Mouse (Mus musculus) heart, embryonic 13.5 days (tissue): Measurements from ENCODE around the gene Kcnmb4. TPM values are rescaled to one million over a fixed set of nuclear protein-coding genes. Genes with fewer than 3 reads are reported as not detected.
A peak's percentile ranks its signal among the peaks of the same experiment; 100 is the strongest.

ENCODE experiments used
- ATAC-seq: fragments of 200-750 bp; cut with Nextera tagmentation; 2 replicates; pipeline ENCODE4 v1.8.0; 2017; ENCODE audit warnings: moderate TSS enrichment; ENCODE audit not compliant: insufficient number of reproducible peaks, low FRiP score, low TSS enrichment; ENCODE audit errors: extremely low read depth
- H3K27ac ChIP-seq: fragments of 300-500 bp; sonication (generic); replicated peaks from 2 replicates; pipeline ENCODE4 v1.5.1; 2015; ENCODE audit warnings: moderate library complexity, mild to moderate bottlenecking, inconsistent platforms
- H3K27me3 ChIP-seq: fragments of 300-500 bp; sonication (generic); replicated peaks from 2 replicates; pipeline ENCODE4 v1.6.1; 2015; ENCODE audit warnings: mild to moderate bottlenecking, inconsistent platforms
- H3K36me3 ChIP-seq: fragments of 300-500 bp; sonication (generic); 2 replicates; pipeline ENCODE4 v1.6.1; 2015; ENCODE audit warnings: mild to moderate bottlenecking, inconsistent platforms
- H3K4me1 ChIP-seq: fragments of 300-500 bp; sonication (generic); 2 replicates; pipeline ENCODE4 v1.6.1; 2015; ENCODE audit warnings: inconsistent platforms
- H3K4me2 ChIP-seq: fragments of 300-500 bp; sonication (generic); 2 replicates; pipeline ENCODE4 v1.6.1; 2015; ENCODE audit warnings: inconsistent platforms, mild to moderate bottlenecking, moderate library complexity
- H3K4me3 ChIP-seq: fragments of 300-500 bp; sonication (generic); 2 replicates; pipeline ENCODE4 v1.5.1; 2015; ENCODE audit warnings: moderate library complexity, mild to moderate bottlenecking, inconsistent platforms
- H3K9ac ChIP-seq: fragments of 300-500 bp; sonication (generic); 2 replicates; pipeline ENCODE4 v1.6.1; 2015; ENCODE audit warnings: inconsistent platforms, mild to moderate bottlenecking, moderate library complexity
- H3K9me3 ChIP-seq: fragments of 300-500 bp; sonication (generic); 2 replicates; pipeline ENCODE4 v1.6.1; 2016; ENCODE audit warnings: inconsistent platforms
- WGBS: fragments of 180-500 bp; shearing (Covaris S2); methylation state at CpG from one replicate; pipeline ENCODE4 v1.1.7; 2015; ENCODE audit warnings: mixed read lengths; 5-methylcytosine and 5-hydroxymethylcytosine counted together
- polyA plus RNA-seq: library from polyadenylated mRNA; unstranded; fragments of >200 nt; fragmentation: Nextera tagmentation; extraction: Ambion mirVana; gene quantifications from 2 replicates; pipeline ENCODE4 v1.2.1, GENCODE M21; 2015

Kcnmb4 gene
- polyA plus RNA-seq, 1 experiment from 2014 or later = 3.9 TPM

DNA sequence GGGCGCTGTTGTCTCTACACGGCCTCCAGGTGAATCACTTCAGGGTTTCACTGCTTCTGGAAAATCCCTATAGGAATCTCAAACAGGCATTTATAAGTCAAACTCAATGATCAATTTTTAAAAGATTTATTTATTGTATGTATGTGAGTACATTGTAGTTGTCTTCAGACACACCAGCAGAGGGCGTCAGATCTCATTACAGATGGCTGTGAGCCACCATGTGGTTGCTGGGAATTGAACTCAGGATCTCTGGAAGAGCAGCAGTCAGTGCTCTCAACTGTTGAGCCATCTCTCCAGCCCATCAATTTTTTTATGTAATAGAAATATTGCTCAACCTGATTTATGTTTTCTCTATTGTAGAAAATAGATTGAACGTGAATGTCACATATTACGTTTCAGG lies 7.3 kb upstream of the Kcnmb4 start:
- WGBS = 87% methylated on average over 5 of the region's 5 CpGs
- Histone ChIP-seq H3K9me3 (peaks cover 8% of the 10 kb centered on the region), H3K4me2 (no peak overlapping the region), H3K27me3 (no peaks in the 10 kb centered on the region), H3K9ac (no peak overlapping the region), H3K27ac (no peak overlapping the region), H3K4me3 (no peak overlapping the region), H3K36me3 (peaks cover 47% of the 10 kb centered on the region), H3K4me1 (no peaks in the 10 kb centered on the region)
- no peak for ATAC-seq

DNA sequence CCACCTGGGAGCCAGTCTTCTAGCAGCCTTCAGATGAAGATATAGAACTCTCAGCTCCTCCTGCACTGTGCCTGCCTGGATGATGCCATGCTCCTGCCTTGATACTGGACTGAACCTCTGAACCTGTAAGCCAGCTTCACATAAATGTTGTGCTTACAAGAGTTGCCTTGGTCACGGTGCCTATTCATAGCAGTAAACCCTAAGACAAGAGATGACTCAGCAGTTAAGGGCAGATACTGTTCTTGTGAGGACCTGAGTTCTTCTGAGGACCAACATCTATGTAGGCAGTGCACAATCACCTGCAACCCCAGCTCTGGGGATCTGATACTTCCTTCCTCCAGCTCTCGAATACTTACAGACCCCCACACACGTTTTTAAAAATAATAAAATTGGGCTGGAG lies 2.9 kb upstream of the Kcnmb4 start:
- Histone ChIP-seq H3K9ac (no peak overlapping the region), H3K36me3 (peaks cover 6% of the 10 kb centered on the region; the same call in 1 of the 2 replicates), H3K9me3 (peaks cover 8% of the 10 kb centered on the region), H3K27ac (no peak overlapping the region), H3K4me1 (peaks cover 26% of the 10 kb centered on the region), H3K4me2 (no peak overlapping the region), H3K4me3 (no peak overlapping the region), H3K27me3 (peaks cover 23% of the 10 kb centered on the region; the same call in 1 of the 2 replicates)
- WGBS = 92% methylated on average over 3 of the region's 3 CpGs
- ATAC-seq = no peak

DNA sequence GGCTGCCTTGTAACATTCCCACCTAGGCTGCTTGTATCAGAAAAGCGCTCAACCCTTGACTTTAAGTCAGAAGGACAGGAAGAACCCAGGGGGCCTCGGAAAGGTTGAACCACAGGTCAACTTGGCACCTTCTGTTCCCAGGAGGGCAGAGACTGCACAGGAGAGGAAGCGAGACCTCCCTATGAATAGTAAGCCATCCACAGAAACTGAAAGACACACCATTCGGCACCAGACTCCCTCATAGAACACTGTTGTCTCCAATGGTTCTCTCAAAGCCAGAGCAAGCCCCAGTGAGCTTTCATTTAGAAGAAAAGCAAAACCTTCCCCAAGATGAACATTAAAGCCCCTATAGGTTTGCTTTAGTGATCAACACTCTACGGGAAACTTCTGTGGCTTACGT lies 2.0 kb upstream of the Kcnmb4 start:
- H3K4me1 ChIP-seq = peaks cover 26% of the 10 kb centered on the region
- WGBS = 60% methylated on average over 6 of the region's 6 CpGs
- H3K27me3 ChIP-seq = peaks cover 23% of the 10 kb centered on the region; the same call in 1 of the 2 replicates
- ATAC-seq = no peak
- no peak overlapping the region for H3K4me2 ChIP-seq
- no peak overlapping the region for H3K9ac ChIP-seq
- 0 out of 2 replicates have a peak, but pooled peaks cover 2% of the 10 kb centered on the region for H3K36me3 ChIP-seq
- no peak overlapping the region for H3K27ac ChIP-seq
- no peak overlapping the region for H3K4me3 ChIP-seq
- peaks cover 8% of the 10 kb centered on the region for H3K9me3 ChIP-seq

DNA sequence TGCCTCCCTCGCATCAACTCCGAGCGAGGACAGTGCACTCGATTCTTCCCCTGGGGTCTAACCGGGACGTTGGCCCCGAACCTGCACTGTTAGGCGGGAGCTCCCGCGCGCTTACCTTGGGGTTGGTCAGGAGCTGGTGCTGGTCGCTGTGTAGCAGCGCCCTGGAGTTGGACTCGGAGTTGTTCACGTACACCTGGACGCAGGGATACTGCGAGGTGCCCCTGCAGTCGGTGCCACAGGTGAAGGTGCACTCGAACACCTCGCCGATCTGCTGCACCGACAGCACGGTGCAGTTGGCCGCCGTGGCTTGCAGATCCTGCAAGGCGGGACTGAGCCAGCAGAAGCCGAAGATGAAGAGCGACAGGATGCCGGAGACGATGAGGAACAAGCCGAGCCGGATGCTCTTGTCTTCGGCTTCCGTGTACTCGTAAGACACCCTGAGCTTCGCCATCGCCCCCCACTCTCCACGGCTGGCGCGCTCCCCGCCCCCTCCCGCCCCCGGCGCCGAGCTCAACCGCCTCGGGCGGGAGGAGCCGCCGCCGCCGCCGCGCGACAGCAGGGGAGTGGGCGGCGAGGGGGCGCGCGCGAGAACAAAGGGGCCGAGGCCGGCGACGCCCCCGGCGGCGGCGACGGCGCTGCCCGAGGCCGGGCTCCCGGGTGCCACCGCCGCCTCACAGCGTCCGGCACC lies 463 bp downstream of the Kcnmb4 start:
- H3K9ac ChIP-seq = peak overlapping the region; percentile 81
- under 1% methylated on average over 37 of the region's 78 CpGs for WGBS
- peak; percentile 37; the same call in 1 of the 2 replicates for ATAC-seq
- no peaks in the 10 kb centered on the region for H3K36me3 ChIP-seq
- H3K4me3 ChIP-seq = peak overlapping the region; percentile 78
- H3K4me1 ChIP-seq = peaks cover 26% of the 10 kb centered on the region
- peaks cover 23% of the 10 kb centered on the region; the same call in 1 of the 2 replicates for H3K27me3 ChIP-seq
- H3K9me3 ChIP-seq = peaks cover 8% of the 10 kb centered on the region
- peak overlapping the region; percentile 92 for H3K4me2 ChIP-seq
- peak overlapping the region; percentile 15; the same call in 1 of the 2 replicates for H3K27ac ChIP-seq

DNA sequence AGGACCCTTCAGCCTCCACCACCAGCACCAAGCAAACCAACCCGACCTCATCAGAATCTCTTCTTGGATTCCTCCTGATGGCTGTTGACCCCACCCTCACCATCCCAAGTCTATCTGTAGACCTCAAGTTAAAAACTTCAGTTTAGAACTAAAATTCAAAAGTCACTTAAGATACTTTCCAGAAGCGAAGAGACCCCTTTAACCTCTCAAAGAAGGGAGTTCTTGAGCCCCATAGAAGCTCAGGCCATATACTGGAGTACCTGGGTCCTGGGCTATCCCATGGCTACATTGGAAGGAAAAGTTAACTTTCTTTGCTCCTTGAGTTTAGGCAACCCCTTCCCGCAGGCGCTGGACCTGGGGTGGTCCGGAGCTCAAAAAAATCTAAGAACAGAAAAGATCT lies 1.1 kb downstream of the Kcnmb4 start:
- H3K36me3 ChIP-seq = no peaks in the 10 kb centered on the region
- peak overlapping the region; percentile 81 for H3K9ac ChIP-seq
- 8% methylated on average over 5 of the region's 5 CpGs for WGBS
- peaks cover 23% of the 10 kb centered on the region; the same call in 1 of the 2 replicates for H3K27me3 ChIP-seq
- ATAC-seq = no peak
- H3K4me3 ChIP-seq = peak overlapping the region; percentile 78
- no peak overlapping the region for H3K27ac ChIP-seq
- peaks cover 26% of the 10 kb centered on the region for H3K4me1 ChIP-seq
- H3K4me2 ChIP-seq = peak overlapping the region; percentile 92
- H3K9me3 ChIP-seq = peaks cover 8% of the 10 kb centered on the region

DNA sequence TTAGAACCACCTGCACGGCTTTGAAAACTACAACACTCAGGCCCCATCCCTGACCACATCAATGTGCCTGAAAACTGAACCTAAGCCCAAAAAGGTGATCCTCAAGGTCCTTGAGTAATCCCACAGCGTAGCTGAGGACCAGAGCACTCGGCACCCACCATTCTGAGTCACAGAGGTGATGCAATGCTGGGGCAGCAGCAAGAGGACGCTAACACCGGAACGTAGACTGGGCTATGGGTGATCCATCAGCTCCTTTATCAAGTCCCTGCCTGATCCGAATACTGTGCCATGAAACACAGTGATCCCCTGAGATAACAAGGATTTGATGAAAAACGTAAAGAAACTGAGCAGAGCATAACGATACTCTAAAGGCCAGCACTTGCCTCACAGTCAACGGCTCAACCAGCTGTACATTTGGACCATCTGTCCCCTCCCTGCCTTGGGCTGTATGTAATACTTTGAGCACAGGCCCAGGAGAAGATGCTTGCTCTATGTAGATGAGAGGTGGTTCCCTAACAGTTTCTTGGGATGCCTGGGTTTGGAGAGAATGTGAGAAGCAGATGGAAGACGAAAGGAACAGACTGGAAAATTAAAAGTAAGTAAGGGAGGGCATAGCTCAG lies 3.3 kb downstream of the Kcnmb4 start:
- no peak overlapping the region for H3K9ac ChIP-seq

DNA sequence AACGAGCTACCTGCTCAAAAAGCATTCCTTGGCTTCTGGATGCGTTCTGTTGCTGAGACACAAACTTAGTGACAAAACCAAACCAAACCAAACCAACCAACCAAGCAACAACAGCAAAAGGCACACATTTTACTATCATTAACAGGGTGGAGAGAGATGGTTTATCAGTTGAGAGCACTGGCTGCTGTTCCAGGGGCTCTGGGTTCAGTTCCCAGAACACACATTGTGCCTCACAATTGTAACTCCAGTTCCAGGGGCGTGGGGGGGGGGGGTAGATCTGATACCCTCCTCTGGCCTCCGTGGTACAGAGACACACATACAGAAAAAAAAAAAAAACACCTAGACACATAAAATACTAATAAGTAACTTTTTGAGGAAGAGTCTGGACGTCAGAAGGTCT lies 5.6 kb downstream of the Kcnmb4 start:
- H3K4me3 ChIP-seq = no peak overlapping the region
- 68% methylated on average over 5 of the region's 5 CpGs for WGBS
- H3K9ac ChIP-seq = no peak overlapping the region
- no peak overlapping the region for H3K4me2 ChIP-seq
- peaks cover 6% of the 10 kb centered on the region; the same call in 1 of the 2 replicates for H3K9me3 ChIP-seq
- H3K27ac ChIP-seq = no peak overlapping the region
- peaks cover 13% of the 10 kb centered on the region for H3K4me1 ChIP-seq
- H3K36me3 ChIP-seq = 0 out of 2 replicates have a peak, but pooled peaks cover 3% of the 10 kb centered on the region
- H3K27me3 ChIP-seq = peaks cover 10% of the 10 kb centered on the region; the same call in 1 of the 2 replicates
- ATAC-seq = no peak

More for the DNA sequence above, 3.3 kb downstream of the Kcnmb4 start:
- WGBS = 77% methylated on average over 11 of the region's 11 CpGs
- H3K4me2 ChIP-seq = no peak overlapping the region
- peaks cover 23% of the 10 kb centered on the region; the same call in 1 of the 2 replicates for H3K27me3 ChIP-seq
- no peaks in the 10 kb centered on the region for H3K9me3 ChIP-seq
- H3K4me1 ChIP-seq = peaks cover 23% of the 10 kb centered on the region
- ATAC-seq = no peak
- H3K4me3 ChIP-seq = no peak overlapping the region
- no peak overlapping the region for H3K27ac ChIP-seq
- no peaks in the 10 kb centered on the region for H3K36me3 ChIP-seq

DNA sequence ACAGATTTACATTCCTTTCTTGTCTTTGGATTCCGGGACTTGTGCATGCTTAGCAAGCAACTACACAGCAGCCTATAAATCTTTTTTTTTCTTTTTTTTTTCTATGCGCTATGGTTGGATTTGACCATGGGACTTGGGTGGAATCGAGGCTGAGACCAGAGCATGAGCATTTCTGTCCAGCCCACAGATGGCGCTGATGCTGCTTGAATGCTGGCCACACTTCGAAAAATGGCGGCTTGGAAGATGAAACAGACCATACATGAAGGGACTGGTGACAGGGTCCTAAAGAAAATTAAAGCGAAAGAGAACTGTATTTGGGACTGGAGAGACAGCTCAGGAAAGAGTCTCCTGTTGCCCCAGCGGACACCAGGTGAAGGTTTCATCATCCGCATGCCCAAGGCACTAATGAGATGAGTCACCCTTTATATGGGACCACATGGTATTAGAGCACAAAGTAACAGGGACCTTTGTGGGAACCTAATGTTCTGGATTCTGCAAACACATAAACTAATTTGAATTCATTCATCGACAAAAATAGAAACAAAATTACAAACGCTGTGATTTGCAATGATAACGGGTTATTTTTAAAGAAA lies 9.8 kb downstream of the Kcnmb4 start:
- no peak for ATAC-seq
- no peak overlapping the region for H3K27ac ChIP-seq
- no peaks in the 10 kb centered on the region for H3K4me1 ChIP-seq
- no peak overlapping the region for H3K4me2 ChIP-seq
- peaks cover 7% of the 10 kb centered on the region; the same call in 1 of the 2 replicates for H3K36me3 ChIP-seq
- no peak overlapping the region for H3K9ac ChIP-seq
- H3K9me3 ChIP-seq = peaks cover 7% of the 10 kb centered on the region; the same call in 1 of the 2 replicates
- WGBS = 83% methylated on average over 12 of the region's 12 CpGs
- H3K27me3 ChIP-seq = no peaks in the 10 kb centered on the region
- H3K4me3 ChIP-seq = no peak overlapping the region

DNA sequence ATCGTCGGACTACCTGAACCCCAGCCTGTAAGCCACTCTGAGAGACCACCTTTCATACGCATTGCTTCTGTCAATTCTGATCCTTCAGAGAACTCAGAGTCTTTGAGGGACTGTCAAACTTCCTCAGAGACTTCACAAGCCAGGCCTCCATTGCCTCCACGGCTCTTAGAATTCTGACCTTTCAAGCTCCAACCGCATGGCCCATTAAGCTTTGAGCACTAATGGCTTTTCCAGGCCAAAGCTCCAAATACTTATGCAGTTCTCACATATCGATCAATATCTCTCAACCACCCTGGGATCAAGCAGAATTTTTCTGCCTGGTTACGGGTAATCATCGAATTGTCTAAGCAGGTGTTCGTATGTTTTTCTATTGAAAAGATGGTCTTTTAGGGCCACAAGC lies 12.2 kb downstream of the Kcnmb4 start:
- no peak for ATAC-seq

DNA sequence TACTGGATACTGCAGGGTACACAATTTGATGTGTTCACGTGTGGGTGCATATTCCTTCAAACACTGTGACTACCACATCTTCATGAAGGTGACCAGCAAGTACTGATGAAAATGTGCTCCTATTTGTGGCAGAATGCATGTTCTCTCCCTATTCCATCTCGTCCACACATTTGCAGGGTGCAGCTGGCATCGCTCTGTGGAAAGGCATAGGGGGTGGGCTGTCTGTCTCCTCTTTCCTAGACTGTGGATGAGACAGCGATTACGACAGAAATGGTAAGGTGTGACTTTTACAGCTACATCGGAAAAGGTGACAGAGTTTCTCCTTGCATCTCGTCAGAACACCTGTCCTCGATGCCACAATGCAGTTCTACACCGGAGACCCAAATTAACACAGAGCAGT lies 14.9 kb downstream of the Kcnmb4 start:
- WGBS = 90% methylated on average over 9 of the region's 9 CpGs
- Histone ChIP-seq H3K4me2 (no peak overlapping the region), H3K4me1 (no peaks in the 10 kb centered on the region), H3K4me3 (no peak overlapping the region), H3K27ac (no peak overlapping the region), H3K36me3 (peaks cover 5% of the 10 kb centered on the region; the same call in 1 of the 2 replicates), H3K27me3 (no peaks in the 10 kb centered on the region), H3K9ac (no peak overlapping the region), H3K9me3 (peaks cover 5% of the 10 kb centered on the region; the same call in 1 of the 2 replicates)
- no peak for ATAC-seq

More for the DNA sequence above, 12.2 kb downstream of the Kcnmb4 start:
- H3K4me1 ChIP-seq = no peaks in the 10 kb centered on the region
- H3K4me3 ChIP-seq = no peak overlapping the region
- no peaks in the 10 kb centered on the region for H3K27me3 ChIP-seq
- no peak overlapping the region for H3K27ac ChIP-seq
- no peak overlapping the region for H3K4me2 ChIP-seq
- peaks cover 7% of the 10 kb centered on the region; the same call in 1 of the 2 replicates for H3K9me3 ChIP-seq
- no peak overlapping the region for H3K9ac ChIP-seq
- peaks cover 7% of the 10 kb centered on the region; the same call in 1 of the 2 replicates for H3K36me3 ChIP-seq
- 89% methylated on average over 9 of the region's 9 CpGs for WGBS

DNA sequence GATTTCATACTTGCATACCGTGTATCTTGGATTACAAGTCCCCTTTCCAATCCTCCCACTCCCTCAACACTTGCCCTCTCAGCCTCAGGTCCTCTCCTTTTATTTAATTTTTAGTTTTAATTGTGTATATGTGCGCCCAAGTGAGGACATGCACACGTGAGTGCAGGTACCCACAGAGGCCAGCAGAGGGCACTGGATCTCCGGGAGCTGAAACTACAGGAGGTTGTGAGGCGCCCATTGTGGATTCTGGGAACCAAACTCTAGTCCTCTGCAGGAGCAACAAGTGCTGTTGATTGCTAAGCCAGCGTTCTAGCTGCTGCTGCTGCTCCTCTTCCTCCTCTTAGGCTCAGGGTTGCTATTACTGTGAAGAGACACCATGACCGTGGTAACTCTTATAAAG lies 20.9 kb downstream of the Kcnmb4 start:
- no peak for ATAC-seq
- H3K9me3 ChIP-seq = peaks cover 7% of the 10 kb centered on the region
- H3K9ac ChIP-seq = no peak overlapping the region
- no peak overlapping the region for H3K4me3 ChIP-seq
- H3K27me3 ChIP-seq = no peaks in the 10 kb centered on the region
- H3K4me1 ChIP-seq = no peaks in the 10 kb centered on the region
- H3K36me3 ChIP-seq = 0 out of 2 replicates have a peak, but pooled peaks cover 3% of the 10 kb centered on the region
- H3K4me2 ChIP-seq = no peak overlapping the region
- WGBS = 84% methylated on average over 7 of the region's 7 CpGs
- no peak overlapping the region for H3K27ac ChIP-seq
